Mouse (Mus musculus): ENCODE measurements around the gene Gfi1b.

Gfi1b gene

DNA sequence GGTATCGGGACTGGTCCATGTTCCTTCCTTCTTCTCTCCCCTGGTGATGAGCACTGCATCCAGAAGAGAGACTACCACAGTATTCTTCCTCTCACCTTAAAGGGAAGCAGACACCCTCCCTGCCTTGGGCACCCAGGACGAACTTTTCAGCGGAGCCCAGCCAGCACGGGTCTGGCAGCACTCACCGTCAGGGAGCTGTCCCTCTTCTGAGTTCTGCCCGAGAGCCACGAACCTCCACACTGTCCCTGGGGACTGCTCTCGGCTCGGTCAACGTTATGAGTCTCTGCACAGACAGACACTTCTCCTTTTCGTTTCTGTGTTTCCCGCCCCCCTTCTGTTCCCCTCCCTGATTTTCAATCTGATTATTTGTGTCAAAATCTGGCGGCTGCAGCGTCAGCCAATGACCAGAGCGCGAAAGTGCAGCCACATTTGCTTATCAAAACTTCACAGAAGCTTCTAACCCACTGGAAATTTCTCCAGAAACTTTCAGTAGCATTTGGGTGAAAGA lies at the start of gene Gfi1b:
Gene Gfi1b (minus strand): TSS at position 319 of the 508 bp plus-strand sequence.
- no peak for DNase-seq

DNA sequence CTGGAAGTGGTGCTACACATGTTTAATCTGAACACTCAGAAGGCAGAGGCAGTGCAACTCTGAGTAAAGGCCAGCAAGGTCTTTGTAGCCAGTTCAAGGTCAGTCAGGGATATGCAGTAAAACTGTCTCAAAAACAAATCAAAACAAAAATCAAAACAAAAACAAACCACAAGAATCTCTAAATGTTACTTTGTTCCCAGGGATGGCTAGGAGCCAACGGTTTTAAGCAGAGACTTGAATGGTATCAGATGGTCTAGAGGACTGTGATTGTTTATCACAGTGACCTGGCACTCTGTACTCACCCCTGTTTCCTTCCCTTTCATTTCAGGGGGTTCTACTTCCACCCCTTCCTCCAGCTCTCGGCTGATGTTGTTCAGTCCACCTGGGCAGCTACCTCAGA lies 49.7 kb upstream of the Gfi1b start:
- no peak for DNase-seq

DNA sequence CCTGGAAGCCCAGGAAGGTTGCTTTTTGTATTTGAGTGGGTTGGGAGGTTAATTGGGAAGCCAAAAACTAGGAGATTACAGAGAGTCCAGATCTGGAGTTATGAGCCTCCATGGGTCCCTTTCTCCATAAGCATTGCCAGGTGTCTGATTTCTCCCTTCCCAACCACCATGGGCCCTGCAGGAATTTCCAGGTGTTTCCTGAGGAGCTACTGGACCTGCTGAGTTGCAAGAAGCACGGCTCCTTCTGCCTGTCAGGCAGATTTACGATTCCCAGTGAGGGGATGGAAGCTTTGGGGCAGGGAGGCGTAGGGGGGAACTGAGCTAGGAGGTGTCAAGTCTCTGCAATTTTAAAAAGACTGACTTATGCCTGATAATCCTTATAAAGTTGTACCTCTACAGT lies 44.0 kb upstream of the Gfi1b start:
- DNase-seq = no peak

GRCm38 (mm10) chr2:28662891-28663290 lies 41.1 kb upstream of the Gfi1b start:
- no peak for DNase-seq

- no peak for DNase-seq
Measured at GRCm38 (mm10) chr2:28656216-28656615, 34.4 kb upstream of the Gfi1b start.

DNA sequence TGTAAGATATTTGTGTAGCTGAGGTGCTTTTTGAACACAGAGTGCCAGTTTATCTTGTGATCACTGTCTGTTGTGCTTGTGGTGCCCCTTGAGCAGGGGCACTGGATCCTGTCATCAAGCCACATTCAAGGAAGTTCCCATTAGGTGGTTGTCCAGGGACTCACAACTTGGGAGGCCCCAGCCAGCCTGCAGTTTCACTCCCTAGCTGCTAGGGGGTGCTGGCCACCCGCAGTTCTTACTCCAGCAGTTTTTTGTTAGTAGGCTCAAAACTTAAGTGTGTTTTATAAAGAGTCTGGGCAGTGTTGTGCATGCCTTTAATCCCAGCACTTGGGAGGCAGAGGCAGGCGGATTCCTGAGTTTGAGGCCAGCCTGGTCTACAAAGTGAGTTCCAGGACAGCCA lies 32.5 kb upstream of the Gfi1b start:
- peak; percentile 45 for DNase-seq

DNA sequence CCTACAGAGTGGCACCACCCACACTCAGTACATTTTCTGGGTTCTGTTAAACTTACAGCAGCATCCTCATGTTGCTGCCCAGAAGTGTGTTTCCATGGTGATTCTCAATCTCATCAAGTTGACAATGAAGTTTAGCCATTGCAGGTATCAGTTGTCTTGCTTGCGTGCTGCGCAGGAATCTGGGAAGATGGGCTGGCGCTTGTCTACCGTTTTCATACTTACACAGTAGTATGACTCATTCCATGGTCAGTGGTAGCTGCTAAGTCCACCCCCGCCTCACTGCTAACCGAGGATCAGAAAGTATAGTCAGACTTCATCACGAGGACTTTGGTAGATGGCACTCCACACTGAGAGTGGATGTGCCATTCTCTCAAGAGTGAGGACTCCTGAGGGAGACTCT lies 31.6 kb upstream of the Gfi1b start:
- DNase-seq = no peak

DNA sequence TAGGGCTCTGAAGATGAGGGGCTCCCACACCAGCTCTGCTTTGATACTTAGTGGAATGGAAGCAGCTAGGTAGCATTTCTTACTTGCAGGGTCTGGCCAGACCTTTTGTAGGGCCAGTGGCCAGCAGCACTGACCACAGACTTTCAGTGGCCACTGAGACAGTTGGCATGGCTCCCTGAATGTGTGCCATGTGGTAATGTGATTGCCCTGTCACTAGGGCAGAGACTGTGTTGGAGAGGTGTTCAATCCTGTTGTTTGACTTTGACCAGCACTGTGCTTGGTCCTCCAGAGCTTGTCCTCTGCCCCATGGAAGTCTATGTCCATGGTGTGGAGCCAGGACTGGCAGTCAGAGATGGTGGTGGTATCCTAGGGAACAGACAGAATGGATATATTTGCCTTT lies 28.7 kb upstream of the Gfi1b start:
- peak; percentile 47 for DNase-seq

GRCm38 (mm10) chr2:28643081-28643480 lies 21.3 kb upstream of the Gfi1b start:
- no peak for DNase-seq

- peak; percentile 53 for DNase-seq
Measured at GRCm38 (mm10) chr2:28641435-28641941, 19.7 kb upstream of the Gfi1b start.

DNA sequence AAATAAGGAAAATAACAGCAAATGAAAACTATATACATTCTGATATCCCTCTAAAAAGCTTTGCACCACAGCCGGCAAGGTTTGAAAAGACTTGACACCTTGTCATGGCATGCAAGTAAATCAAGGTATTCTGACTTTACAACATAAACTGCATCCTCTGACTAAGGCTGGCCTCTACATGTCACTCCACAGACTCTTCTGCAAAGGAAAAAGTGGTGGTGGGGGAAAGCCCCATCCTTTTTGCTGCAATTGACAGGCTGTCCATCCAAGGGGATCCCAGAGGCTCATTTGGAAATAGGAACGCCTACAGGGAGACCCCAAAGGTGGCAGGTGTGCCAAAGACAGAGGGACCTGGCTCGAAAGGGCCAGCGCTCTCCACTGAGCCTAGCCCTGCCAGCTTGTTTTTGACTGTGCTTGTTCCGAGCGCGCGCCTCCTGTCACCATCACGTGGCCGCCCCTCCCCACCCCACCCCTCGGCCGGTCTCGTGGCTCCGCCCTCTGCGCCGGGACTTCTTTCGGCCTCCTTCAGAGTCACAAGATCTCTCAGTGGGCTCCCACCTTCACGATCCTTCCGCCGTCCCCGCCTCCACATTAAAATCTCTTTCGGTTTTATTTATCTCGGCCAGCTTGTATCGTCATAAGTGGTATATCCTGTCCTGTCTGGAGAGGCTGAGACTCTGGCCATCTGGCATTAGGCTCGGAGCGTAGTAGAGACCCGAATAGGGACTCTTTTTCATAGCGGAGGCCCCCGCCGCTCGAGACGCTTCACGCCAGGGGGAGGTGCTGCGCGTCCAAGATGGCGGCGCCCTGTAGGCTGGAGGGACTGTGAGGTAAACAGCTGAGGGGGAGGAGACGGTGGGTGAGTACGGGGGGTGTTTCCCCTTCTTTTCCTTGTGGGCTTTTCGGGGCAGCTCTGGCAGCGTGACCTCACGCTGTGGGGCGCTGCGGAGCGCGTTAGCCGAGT lies 19.0 kb upstream of the Gfi1b start, which contains the start of gene Tsc1:
Gene Tsc1 (plus strand): TSS at position 768 of the 964 bp plus-strand sequence.
- peak; percentile 95 for DNase-seq

DNA sequence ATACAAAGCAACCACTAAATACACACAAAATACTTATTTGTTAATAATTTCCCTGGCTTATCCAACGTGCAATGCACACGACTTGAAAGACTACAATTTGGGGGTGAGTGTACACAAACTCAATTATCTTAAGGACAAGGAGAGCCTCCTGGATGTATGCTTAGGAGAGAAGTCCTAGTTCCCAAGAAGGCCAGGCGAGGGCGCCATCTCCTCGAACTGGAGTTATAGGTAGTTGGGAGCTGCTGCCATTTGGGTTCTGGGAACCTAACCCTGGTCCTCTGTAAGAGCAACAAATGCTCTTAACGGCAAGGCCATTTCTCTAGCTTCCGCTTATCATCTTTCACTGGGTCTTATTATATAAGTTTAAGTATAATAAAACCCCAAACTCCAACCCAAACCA lies 18.0 kb upstream of the Gfi1b start:
- DNase-seq = no peak

- DNase-seq = peak; percentile 28
Measured at GRCm38 (mm10) chr2:28638886-28639285, 17.1 kb upstream of the Gfi1b start.

DNA sequence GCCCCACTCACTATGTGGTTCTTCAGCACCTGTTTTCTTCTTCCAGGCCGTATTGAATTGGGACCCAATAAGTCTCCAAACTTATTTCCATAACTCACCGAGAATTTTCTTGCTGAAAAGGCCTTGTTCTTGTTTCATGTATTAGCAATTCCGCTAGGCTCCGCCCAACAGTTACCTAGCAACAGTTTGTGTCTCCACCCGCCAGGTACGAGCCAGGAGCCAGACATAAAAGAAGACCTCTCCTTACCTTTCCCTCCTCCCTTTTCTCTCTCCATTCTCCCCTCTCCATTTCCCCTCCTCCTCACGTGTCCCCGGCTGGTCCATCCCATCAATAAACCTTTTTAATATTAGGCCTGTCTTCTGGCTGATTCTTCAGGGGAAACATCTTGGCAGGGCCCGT lies 16.6 kb upstream of the Gfi1b start:
- peak; percentile 34 for DNase-seq

GRCm38 (mm10) chr2:28637106-28637845 lies 15.5 kb upstream of the Gfi1b start:
- no peak for DNase-seq

GRCm38 (mm10) chr2:28635199-28635598 lies 13.4 kb upstream of the Gfi1b start:
- no peak for DNase-seq

- no peak for DNase-seq
Measured at GRCm38 (mm10) chr2:28633136-28633535, 11.4 kb upstream of the Gfi1b start.

GRCm38 (mm10) chr2:28632626-28633025 lies 10.8 kb upstream of the Gfi1b start:
- DNase-seq = peak; percentile 31

- DNase-seq = peak; percentile 65
Measured at GRCm38 (mm10) chr2:28629911-28630381, 8.2 kb upstream of the Gfi1b start.

DNA sequence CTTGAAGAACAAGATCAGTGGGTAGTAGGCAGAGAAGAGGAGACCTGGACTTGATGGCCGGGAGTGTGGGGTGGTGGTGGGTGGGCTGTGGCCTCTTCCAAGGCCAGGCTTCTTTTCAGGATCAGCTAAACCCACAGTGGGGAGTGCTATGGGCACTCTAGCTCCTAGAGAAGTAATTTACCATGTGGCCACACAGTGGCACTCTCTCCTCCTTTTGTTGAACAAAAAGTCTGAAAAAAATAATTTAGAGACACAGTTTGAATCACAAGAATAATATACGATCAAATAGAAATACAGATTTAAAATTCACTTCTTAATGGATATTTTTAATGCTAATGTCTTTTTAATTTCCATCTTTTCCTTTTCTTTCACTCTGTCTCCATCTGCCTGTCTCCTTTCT lies 6.3 kb upstream of the Gfi1b start:
- DNase-seq = no peak

GRCm38 (mm10) chr2:28626038-28626437 lies 4.3 kb upstream of the Gfi1b start:
- DNase-seq = no peak

GRCm38 (mm10) chr2:28624870-28625269 lies 3.1 kb upstream of the Gfi1b start:
- no peak for DNase-seq

DNA sequence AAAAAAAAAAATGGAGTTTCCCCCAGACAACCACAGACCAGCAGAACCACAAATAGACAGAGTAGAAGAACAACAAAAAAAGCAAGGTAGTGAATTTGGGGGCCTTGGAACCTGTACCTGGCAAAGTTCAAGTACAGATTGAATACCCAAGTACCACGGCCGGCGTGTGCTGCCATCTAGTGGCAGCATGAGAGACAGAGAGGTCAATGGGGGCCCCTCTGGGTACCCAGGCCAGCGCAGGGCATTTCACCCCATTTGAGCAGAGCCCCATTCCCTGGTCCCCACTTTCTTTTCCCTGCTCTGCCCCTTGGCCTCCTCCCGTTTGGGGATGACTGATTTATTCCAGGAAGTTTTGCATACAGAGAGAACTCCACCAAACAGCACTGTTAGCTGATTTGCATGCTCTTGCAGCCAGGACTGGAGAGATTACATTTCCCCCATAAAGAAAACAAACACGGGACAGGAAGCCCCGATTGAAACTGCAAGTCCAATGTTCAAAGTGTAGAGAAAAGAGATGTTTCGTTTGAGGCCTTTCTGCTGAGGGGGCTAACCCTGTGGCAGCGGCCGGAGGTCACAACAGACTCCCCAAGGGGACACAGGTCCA lies 841 bp upstream of the Gfi1b start:
- DNase-seq = peak; percentile 45
